Mouse (Mus musculus): ENCODE data around the gene Thap8. TPM values are rescaled to one million over a fixed set of nuclear protein-coding genes. Genes with fewer than 3 reads are reported as not detected.

Thap8 gene
- polyA plus RNA-seq, 1 experiment from 2014 or later: 0.29 TPM

- Histone ChIP-seq H3K4me1 (peaks cover 14% of the 10 kb centered on the region), H3K4me3 (no peak overlapping the region), H3K27ac (peak overlapping the region; percentile 24; the same call in 1 of the 2 replicates), H3K36me3 (no peaks in the 10 kb centered on the region), H3K27me3 (ENCODE audit: insufficient read depth, poor library complexity, severe bottlenecking) (peaks cover 6% of the 10 kb centered on the region; the same call in 1 of the 2 replicates), H3K9me3 (no peaks in the 10 kb centered on the region)
- 52% methylated on average over 15 of the region's 15 CpGs for WGBS
- DNase-seq (ENCODE audit: low spot score): no peak
These were observed 47.2 kb downstream of the Thap8 start for GRCm38 (mm10) chr7:30327140-30327539.

- Histone ChIP-seq H3K4me3 (no peak overlapping the region), H3K9me3 (no peaks in the 10 kb centered on the region), H3K4me1 (peaks cover 12% of the 10 kb centered on the region), H3K36me3 (no peaks in the 10 kb centered on the region), H3K27me3 (ENCODE audit: insufficient read depth, poor library complexity, severe bottlenecking) (peaks cover 18% of the 10 kb centered on the region; the same call in 1 of the 2 replicates), H3K27ac (no peak overlapping the region)
- no peak for DNase-seq (ENCODE audit: low spot score)
- WGBS: 50% methylated on average over 10 of the region's 10 CpGs
These were observed 48.5 kb downstream of the Thap8 start for GRCm38 (mm10) chr7:30328379-30328778.

GRCm38 (mm10) chr7:30331887-30332286 lies 52.0 kb downstream of the Thap8 start:
- peak overlapping the region; percentile 22; the same call in 1 of the 2 replicates for H3K4me3 ChIP-seq
- peak; percentile 88 for DNase-seq (ENCODE audit: low spot score)
- no peak overlapping the region for H3K27ac ChIP-seq
- peaks cover 53% of the 10 kb centered on the region for H3K27me3 ChIP-seq (ENCODE audit: insufficient read depth, poor library complexity, severe bottlenecking)
- no peaks in the 10 kb centered on the region for H3K36me3 ChIP-seq
- no peaks in the 10 kb centered on the region for H3K9me3 ChIP-seq
- WGBS: 8% methylated on average over 13 of the region's 13 CpGs
- peaks cover 17% of the 10 kb centered on the region for H3K4me1 ChIP-seq

- no peak overlapping the region for H3K27ac ChIP-seq
- H3K9me3 ChIP-seq: no peaks in the 10 kb centered on the region
- H3K4me1 ChIP-seq: peaks cover 11% of the 10 kb centered on the region
- H3K4me3 ChIP-seq: no peak overlapping the region
- 57% methylated on average over 18 of the region's 18 CpGs for WGBS
- no peak for DNase-seq (ENCODE audit: low spot score)
- peaks cover 48% of the 10 kb centered on the region for H3K27me3 ChIP-seq (ENCODE audit: insufficient read depth, poor library complexity, severe bottlenecking)
- H3K36me3 ChIP-seq: no peaks in the 10 kb centered on the region
These were observed 52.8 kb downstream of the Thap8 start for GRCm38 (mm10) chr7:30332622-30333259.

GRCm38 (mm10) chr7:30333436-30333835 lies 53.5 kb downstream of the Thap8 start:
- no peak for DNase-seq (ENCODE audit: low spot score)
- H3K27ac ChIP-seq: peak overlapping the region; percentile 16; the same call in 1 of the 2 replicates
- H3K4me3 ChIP-seq: no peak overlapping the region
- WGBS: 39% methylated on average over 4 of the region's 4 CpGs
- no peaks in the 10 kb centered on the region for H3K9me3 ChIP-seq
- peaks cover 48% of the 10 kb centered on the region for H3K27me3 ChIP-seq (ENCODE audit: insufficient read depth, poor library complexity, severe bottlenecking)
- H3K4me1 ChIP-seq: peaks cover 11% of the 10 kb centered on the region
- no peaks in the 10 kb centered on the region for H3K36me3 ChIP-seq

GRCm38 (mm10) chr7:30334563-30334962 lies 54.7 kb downstream of the Thap8 start:
- Histone ChIP-seq H3K36me3 (no peaks in the 10 kb centered on the region), H3K4me3 (no peak overlapping the region), H3K4me1 (peaks cover 8% of the 10 kb centered on the region), H3K27ac (no peak overlapping the region), H3K9me3 (no peaks in the 10 kb centered on the region), H3K27me3 (ENCODE audit: insufficient read depth, poor library complexity, severe bottlenecking) (peaks cover 59% of the 10 kb centered on the region)
- WGBS: 56% methylated on average over 5 of the region's 5 CpGs
- DNase-seq (ENCODE audit: low spot score): no peak

GRCm38 (mm10) chr7:30335688-30336087 lies 55.8 kb downstream of the Thap8 start:
- no peak overlapping the region for H3K27ac ChIP-seq
- DNase-seq (ENCODE audit: low spot score): no peak
- peaks cover 8% of the 10 kb centered on the region for H3K4me1 ChIP-seq
- 78% methylated on average over 6 of the region's 6 CpGs for WGBS
- H3K4me3 ChIP-seq: no peak overlapping the region
- H3K9me3 ChIP-seq: no peaks in the 10 kb centered on the region
- H3K27me3 ChIP-seq (ENCODE audit: insufficient read depth, poor library complexity, severe bottlenecking): peaks cover 59% of the 10 kb centered on the region
- no peaks in the 10 kb centered on the region for H3K36me3 ChIP-seq

- peaks cover 8% of the 10 kb centered on the region for H3K4me1 ChIP-seq
- H3K27me3 ChIP-seq (ENCODE audit: insufficient read depth, poor library complexity, severe bottlenecking): peaks cover 59% of the 10 kb centered on the region
- no peak overlapping the region for H3K27ac ChIP-seq
- DNase-seq (ENCODE audit: low spot score): peak; percentile 88
- H3K36me3 ChIP-seq: no peaks in the 10 kb centered on the region
- H3K4me3 ChIP-seq: no peak overlapping the region
- WGBS: 6% methylated on average over 9 of the region's 9 CpGs
- no peaks in the 10 kb centered on the region for H3K9me3 ChIP-seq
These were observed 56.5 kb downstream of the Thap8 start for GRCm38 (mm10) chr7:30336384-30336783.

GRCm38 (mm10) chr7:30339432-30340109 lies 59.7 kb downstream of the Thap8 start:
- no peak overlapping the region for H3K4me3 ChIP-seq
- DNase-seq (ENCODE audit: low spot score): no peak
- 66% methylated on average over 5 of the region's 5 CpGs for WGBS
- H3K9me3 ChIP-seq: no peaks in the 10 kb centered on the region
- no peaks in the 10 kb centered on the region for H3K4me1 ChIP-seq
- H3K36me3 ChIP-seq: no peaks in the 10 kb centered on the region
- peaks cover 35% of the 10 kb centered on the region for H3K27me3 ChIP-seq (ENCODE audit: insufficient read depth, poor library complexity, severe bottlenecking)
- no peak overlapping the region for H3K27ac ChIP-seq

Other genes with a start within 250 kb of the Thap8 start
- 2.7 and 3.2 TPM in 2 replicates for gene Zfp14, start 228.7 kb upstream of the Thap8 start, polyA plus RNA-seq (2016; fragmentation: Nextera tagmentation; extraction: Ambion mirVana)
- 4.5 and 5.2 TPM in 2 replicates for gene Zfp82, start 207.2 kb upstream of the Thap8 start, polyA plus RNA-seq (2016; fragmentation: Nextera tagmentation; extraction: Ambion mirVana)
- gene Gm26920, start 189.7 kb upstream of the Thap8 start, polyA plus RNA-seq (2016; fragmentation: Nextera tagmentation; extraction: Ambion mirVana): 0.34 and 1.0 TPM in 2 replicates
- gene Zfp566, start 189.6 kb upstream of the Thap8 start, polyA plus RNA-seq (2016; fragmentation: Nextera tagmentation; extraction: Ambion mirVana): 7.0 and 10.7 TPM in 2 replicates
- 79.8 and 91.7 TPM in 2 replicates for gene Zfp260, start 185.3 kb upstream of the Thap8 start, polyA plus RNA-seq (2016; fragmentation: Nextera tagmentation; extraction: Ambion mirVana)
- 9.5 and 10.8 TPM in 2 replicates for gene Zfp382, start 158.2 kb upstream of the Thap8 start, polyA plus RNA-seq (2016; fragmentation: Nextera tagmentation; extraction: Ambion mirVana)
- gene Zfp146, start 110.3 kb upstream of the Thap8 start, polyA plus RNA-seq (2016; fragmentation: Nextera tagmentation; extraction: Ambion mirVana): 8.6 and 9.5 TPM in 2 replicates
- 163 and 277 TPM in 2 replicates for gene Cox7a1, start 96.0 kb upstream of the Thap8 start, polyA plus RNA-seq (2016; fragmentation: Nextera tagmentation; extraction: Ambion mirVana)
- 76.6 and 84.1 TPM in 2 replicates for gene Capns1, start 81.3 kb upstream of the Thap8 start, polyA plus RNA-seq (2016; fragmentation: Nextera tagmentation; extraction: Ambion mirVana)
- 122 and 127 TPM in 2 replicates for gene Polr2i, start 48.1 kb upstream of the Thap8 start, polyA plus RNA-seq (2016; fragmentation: Nextera tagmentation; extraction: Ambion mirVana)
- 212 and 246 TPM in 2 replicates for gene Tbcb, start 47.8 kb upstream of the Thap8 start, polyA plus RNA-seq (2016; fragmentation: Nextera tagmentation; extraction: Ambion mirVana)
- gene Ovol3, start 44.4 kb upstream of the Thap8 start, polyA plus RNA-seq (2016; fragmentation: Nextera tagmentation; extraction: Ambion mirVana): not detected in 2 replicates
- 11.4 and 13.9 TPM in 2 replicates for gene Wdr62, start 325 bp downstream of the Thap8 start, polyA plus RNA-seq (2016; fragmentation: Nextera tagmentation; extraction: Ambion mirVana)
- gene Clip3, start 11.6 kb downstream of the Thap8 start, polyA plus RNA-seq (2016; fragmentation: Nextera tagmentation; extraction: Ambion mirVana): 10.4 and 18.4 TPM in 2 replicates
- 68.2 and 71.8 TPM in 2 replicates for gene Alkbh6, start 28.6 kb downstream of the Thap8 start, polyA plus RNA-seq (2016; fragmentation: Nextera tagmentation; extraction: Ambion mirVana)
- 26.8 and 43.1 TPM in 2 replicates for gene Syne4, start 34.7 kb downstream of the Thap8 start, polyA plus RNA-seq (2016; fragmentation: Nextera tagmentation; extraction: Ambion mirVana)
- 2.5 and 3.2 TPM in 2 replicates for gene E130208F15Rik, start 41.6 kb downstream of the Thap8 start, polyA plus RNA-seq (2016; fragmentation: Nextera tagmentation; extraction: Ambion mirVana)
- gene Sdhaf1, start 43.8 kb downstream of the Thap8 start, polyA plus RNA-seq (2016; fragmentation: Nextera tagmentation; extraction: Ambion mirVana): 15.1 and 16.4 TPM in 2 replicates
- 1.3 and 2.0 TPM in 2 replicates for gene Lrfn3, start 82.7 kb downstream of the Thap8 start, polyA plus RNA-seq (2016; fragmentation: Nextera tagmentation; extraction: Ambion mirVana)
- 2.2 and 9.0 TPM in 2 replicates for gene Tyrobp, start 133.7 kb downstream of the Thap8 start, polyA plus RNA-seq (2016; fragmentation: Nextera tagmentation; extraction: Ambion mirVana)
- gene Hcst, start 139.8 kb downstream of the Thap8 start, polyA plus RNA-seq (2016; fragmentation: Nextera tagmentation; extraction: Ambion mirVana): 0.35 TPM in 1 of 2 replicates, not detected in the other
- gene Nfkbid, start 141.6 kb downstream of the Thap8 start, polyA plus RNA-seq (2016; fragmentation: Nextera tagmentation; extraction: Ambion mirVana): 1.5 and 1.6 TPM in 2 replicates
- gene Aplp1, start 165.4 kb downstream of the Thap8 start, polyA plus RNA-seq (2016; fragmentation: Nextera tagmentation; extraction: Ambion mirVana): 44.3 and 50.4 TPM in 2 replicates
- 3.3 and 5.2 TPM in 2 replicates for gene Kirrel2, start 177.6 kb downstream of the Thap8 start, polyA plus RNA-seq (2016; fragmentation: Nextera tagmentation; extraction: Ambion mirVana)
- 0.55 and 0.79 TPM in 2 replicates for gene Nphs1, start 178.2 kb downstream of the Thap8 start, polyA plus RNA-seq (2016; fragmentation: Nextera tagmentation; extraction: Ambion mirVana)
- gene Prodh2, start 213.5 kb downstream of the Thap8 start, polyA plus RNA-seq (2016; fragmentation: Nextera tagmentation; extraction: Ambion mirVana): 0.30 and 3.0 TPM in 2 replicates

All from heart, embryonic 10.5 days (tissue).